Mouse (Mus musculus) kidney, adult 2 months (tissue): Measurements from ENCODE around the gene Slc25a23.

ENCODE experiments used
- CTCF ChIP-seq: fragments of 200-500 bp; conservative IDR thresholded peaks from 2 replicates; pipeline ENCODE4 v1.5.1; 2011; ENCODE audit warnings: low read depth, mild to moderate bottlenecking, control low read depth, low read length, moderate library complexity, mixed read lengths; ENCODE audit not compliant: insufficient read depth, insufficient read length
- POLR2A ChIP-seq: fragments of 200-500 bp; IDR thresholded peaks from one replicate; pipeline ENCODE4 v1.6.1; 2011; ENCODE audit warnings: low read depth, low read length, control low read depth

DNA sequence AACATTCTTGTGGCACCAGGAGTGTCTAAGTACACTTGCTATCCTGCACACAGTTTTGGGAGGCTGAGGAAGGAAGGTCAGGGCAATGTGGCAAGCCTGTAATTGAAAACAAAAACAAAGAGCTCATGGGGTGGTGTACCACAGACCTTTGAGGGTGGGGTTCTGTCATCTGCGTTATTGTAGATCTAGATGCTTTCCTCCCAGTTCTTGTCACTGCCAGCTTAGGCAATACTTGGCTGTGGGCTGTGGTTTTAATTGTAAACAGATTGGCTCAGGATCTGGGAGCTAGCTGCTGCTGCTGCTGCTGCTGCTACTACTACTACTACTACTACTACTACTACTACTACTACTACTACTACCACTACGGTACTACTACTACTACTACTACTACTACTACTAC, 42.6 kb upstream of the Slc25a23 start:
- TF ChIP-seq CTCF (no peak), POLR2A (no peak)
